Mouse (Mus musculus) MEL (cell line): ENCODE data around the gene Olfr467.

ENCODE experiments used
- CHD2 ChIP-seq: IDR thresholded peaks from 2 replicates; pipeline ENCODE4 v1.6.1; 2011; ENCODE audit warnings: low read length, improper control_type of control experiment
- CTCF ChIP-seq, 3 experiments: IDR thresholded peaks in 2 of 3; conservative IDR thresholded peaks in 1 of 3; 2 replicates each; pipeline ENCODE4 v1.5.1; 2011 to 2012; ENCODE audit warnings: low read length in 3 of 3, low read depth in 2 of 3, mild to moderate bottlenecking in 2 of 3, improper control_type of control experiment in 1 of 3, inconsistent platforms in 1 of 3, mixed read lengths in 1 of 3, moderate library complexity in 1 of 3; ENCODE audit not compliant: control insufficient read depth in 1 of 3, insufficient read depth in 1 of 3, poor library complexity in 1 of 3, severe bottlenecking in 1 of 3
- EP300 ChIP-seq, 2 experiments: IDR thresholded peaks; 2 replicates each; pipeline ENCODE4 v1.6.1; 2011; ENCODE audit warnings: improper control_type of control experiment in 2 of 2, low read length in 2 of 2, low read depth in 1 of 2, mild to moderate bottlenecking in 1 of 2
- ETS1 ChIP-seq: IDR thresholded peaks from 2 replicates; pipeline ENCODE4 v1.6.1; 2012; ENCODE audit warnings: low read depth, mild to moderate bottlenecking, inconsistent platforms, low read length, improper control_type of control experiment, moderate library complexity
- GATA1 ChIP-seq: IDR thresholded peaks from 2 replicates; pipeline ENCODE4 v1.6.1; 2011; ENCODE audit warnings: low read depth, low read length, improper control_type of control experiment
- MAX ChIP-seq: IDR thresholded peaks from 2 replicates; pipeline ENCODE4 v1.6.1; 2011; ENCODE audit warnings: low read length, improper control_type of control experiment
- MXI1 ChIP-seq: IDR thresholded peaks from 2 replicates; pipeline ENCODE4 v1.6.1; 2011; ENCODE audit warnings: mild to moderate bottlenecking, low read depth, low read length, improper control_type of control experiment
- POLR2A ChIP-seq, 2 experiments: IDR thresholded peaks; 2 replicates each; pipeline ENCODE4 v1.6.1; 2011 to 2012; ENCODE audit warnings: low read length in 2 of 2, mild to moderate bottlenecking in 2 of 2, control low read depth in 1 of 2, improper control_type of control experiment in 1 of 2, low read depth in 1 of 2, moderate library complexity in 1 of 2; ENCODE audit not compliant: control insufficient read depth in 1 of 2, insufficient read depth in 1 of 2, poor library complexity in 1 of 2
- RCOR1 ChIP-seq: IDR thresholded peaks from 2 replicates; pipeline ENCODE4 v1.6.1; 2012; ENCODE audit warnings: low read depth, mild to moderate bottlenecking, inconsistent platforms, low read length, improper control_type of control experiment
- USF1 ChIP-seq: IDR thresholded peaks from 2 replicates; pipeline ENCODE4 v1.6.1; 2014; ENCODE audit warnings: low read depth, mild to moderate bottlenecking, inconsistent platforms, low read length, improper control_type of control experiment, moderate library complexity
- USF2 ChIP-seq, 2 experiments: IDR thresholded peaks; 2 replicates each; pipeline ENCODE4 v1.6.1; 2011 to 2012; ENCODE audit warnings: improper control_type of control experiment in 2 of 2, low read length in 2 of 2, borderline replicate concordance in 1 of 2, inconsistent platforms in 1 of 2, low read depth in 1 of 2, mild to moderate bottlenecking in 1 of 2; ENCODE audit not compliant: insufficient read depth in 1 of 2
- ZNF384 ChIP-seq: IDR thresholded peaks from 2 replicates; pipeline ENCODE4 v1.6.1; 2012; ENCODE audit warnings: low read depth, mild to moderate bottlenecking, inconsistent platforms, low read length, improper control_type of control experiment

- TF ChIP-seq EP300 (IDR thresholded peaks at IDR 0.05; ENCODE audit: low read depth in 1 of 2, low read length in 2 of 2) (no peak), RCOR1 (no peak), POLR2A (IDR thresholded peaks at IDR 0.05; ENCODE audit: control insufficient read depth in 1 of 2, insufficient read depth in 1 of 2, low read depth in 1 of 2, low read length in 2 of 2, poor library complexity in 1 of 2) (no peak), MAX (no peak), USF1 (no peak), CTCF (IDR thresholded peaks at IDR 0.05 in 2 of 3, conservative IDR thresholded peaks at IDR 0.05 in 1 of 3; ENCODE audit: control insufficient read depth in 1 of 3, insufficient read depth in 1 of 3, low read depth in 2 of 3, low read length in 3 of 3, poor library complexity in 1 of 3, severe bottlenecking in 1 of 3) (no peak), GATA1 (no peak), CHD2 (no peak), ETS1 (no peak), ZNF384 (no peak), MXI1 (no peak), USF2 (IDR thresholded peaks at IDR 0.05; ENCODE audit: borderline replicate concordance in 1 of 2, insufficient read depth in 1 of 2, low read depth in 1 of 2, low read length in 2 of 2) (no peak)
Measured at GRCm38 (mm10) chr7:107802138-107802537, 9.9 kb upstream of the Olfr467 start.
